Mouse (Mus musculus) embryonic facial prominence, embryonic 11.5 days (tissue): ENCODE data around the gene Olfml3. TPM values are rescaled to one million over a fixed set of nuclear protein-coding genes. Genes with fewer than 3 reads are reported as not detected.

Experiments used
- ATAC-seq: fragments of 200-750 bp; cut with Nextera tagmentation; replicated peaks from 2 replicates; pipeline ENCODE4 v1.8.0; 2017; ENCODE audit warnings: low read depth; ENCODE audit not compliant: insufficient number of reproducible peaks, low FRiP score, low TSS enrichment
- DNase-seq: peaks from one replicate; pipeline ENCODE4 v3.0.0-alpha.2; 2015; ENCODE audit warnings: low spot score
- H3K27ac ChIP-seq: fragments of 300-500 bp; sonication (generic); replicated peaks from 2 replicates; pipeline ENCODE4 v1.5.1; 2014; ENCODE audit warnings: mild to moderate bottlenecking, low read depth, low read length, control low read depth
- H3K27me3 ChIP-seq: fragments of 300-500 bp; sonication (generic); 2 replicates; pipeline ENCODE4 v1.6.1; 2014; ENCODE audit warnings: mild to moderate bottlenecking, low read length, moderate library complexity, mixed read lengths; ENCODE audit not compliant: control insufficient read depth, insufficient read depth
- H3K36me3 ChIP-seq: fragments of 300-500 bp; sonication (generic); replicated peaks from 2 replicates; pipeline ENCODE4 v1.6.1; 2014; ENCODE audit warnings: low read depth, mild to moderate bottlenecking, low read length, moderate library complexity, mixed read lengths; ENCODE audit not compliant: control insufficient read depth, insufficient read depth
- H3K4me1 ChIP-seq: fragments of 300-500 bp; sonication (generic); 2 replicates; pipeline ENCODE4 v1.6.1; 2014; ENCODE audit warnings: low read length, mixed read lengths; ENCODE audit not compliant: control insufficient read depth, insufficient read depth
- H3K4me2 ChIP-seq: fragments of 300-500 bp; sonication (generic); 2 replicates; pipeline ENCODE4 v1.6.1; 2014; ENCODE audit warnings: low read depth, mild to moderate bottlenecking, control low read depth, low read length, moderate library complexity
- H3K4me3 ChIP-seq: fragments of 300-500 bp; sonication (generic); 2 replicates; pipeline ENCODE4 v1.5.1; 2014; ENCODE audit warnings: low read depth, low read length, control low read depth
- H3K9ac ChIP-seq: fragments of 300-500 bp; sonication (generic); replicated peaks from 2 replicates; pipeline ENCODE4 v1.6.1; 2014; ENCODE audit warnings: mild to moderate bottlenecking, control low read depth, low read length
- H3K9me3 ChIP-seq: fragments of 300-500 bp; sonication (generic); replicated peaks from 2 replicates; pipeline ENCODE4 v1.6.1; 2016; ENCODE audit warnings: mild to moderate bottlenecking, low read length, inconsistent platforms, mixed read lengths; ENCODE audit not compliant: control insufficient read depth
- WGBS: fragments of 180-500 bp; shearing (Covaris S2); extraction: QIAGEN DNeasy Blood & Tissue Kit; methylation state at CpG from one replicate; pipeline ENCODE4 v1.1.7; 2014; 5-methylcytosine and 5-hydroxymethylcytosine counted together
- polyA plus RNA-seq: library from polyadenylated mRNA; unstranded; fragments of >200 nt; fragmentation: Nextera tagmentation; extraction: Ambion mirVana; gene quantifications from 2 replicates; pipeline ENCODE4 v1.2.1, GENCODE M21; 2014

Gene Olfml3
- polyA plus RNA-seq, 1 experiment from 2014 or later, result 25.2 TPM

GRCm38 (mm10) chr3:103683966-103684319, 53.9 kb downstream of the Olfml3 start:
- DNase-seq (no peak), ATAC-seq (no peak)
- H3K27me3 ChIP-seq, result no peaks in the 10 kb centered on the region
- H3K9me3 ChIP-seq, result no peaks in the 10 kb centered on the region
- H3K27ac ChIP-seq, result no peak overlapping the region
- H3K4me2 ChIP-seq, result no peak overlapping the region
- H3K9ac ChIP-seq, result no peak overlapping the region
- H3K36me3 ChIP-seq, result no peaks in the 10 kb centered on the region
- H3K4me3 ChIP-seq, result no peak overlapping the region
- 23% methylated on average over 5 of the region's 5 CpGs for WGBS
- no peaks in the 10 kb centered on the region; the same call in 1 of the 2 replicates for H3K4me1 ChIP-seq

- Histone ChIP-seq H3K9me3 (no peaks in the 10 kb centered on the region), H3K4me1 (no peaks in the 10 kb centered on the region; the same call in 1 of the 2 replicates), H3K36me3 (no peaks in the 10 kb centered on the region), H3K9ac (no peak overlapping the region), H3K27me3 (no peaks in the 10 kb centered on the region), H3K27ac (no peak overlapping the region), H3K4me2 (peak overlapping the region; percentile 19), H3K4me3 (0 out of 2 replicates have a peak overlapping the region, but pooled peaks have one; percentile 8)
- 2% methylated on average over 21 of the region's 21 CpGs for WGBS
- DNase-seq, result peak; percentile 4
- ATAC-seq, result no peak
These were observed 54.4 kb downstream of the Olfml3 start for GRCm38 (mm10) chr3:103683234-103683965.

GRCm38 (mm10) chr3:103682473-103682872, 55.3 kb downstream of the Olfml3 start:
- Histone ChIP-seq H3K27ac (no peak overlapping the region), H3K4me3 (no peak overlapping the region), H3K27me3 (no peaks in the 10 kb centered on the region), H3K9ac (no peak overlapping the region), H3K36me3 (no peaks in the 10 kb centered on the region), H3K9me3 (no peaks in the 10 kb centered on the region), H3K4me1 (no peaks in the 10 kb centered on the region; the same call in 1 of the 2 replicates), H3K4me2 (no peak overlapping the region)
- 55% methylated on average over 4 of the region's 4 CpGs for WGBS
- no peak for ATAC-seq
- DNase-seq, result no peak

GRCm38 (mm10) chr3:103678811-103679210, 59.0 kb downstream of the Olfml3 start:
- WGBS, result 23% methylated on average over 6 of the region's 6 CpGs
- no peak overlapping the region for H3K9ac ChIP-seq
- H3K27me3 ChIP-seq, result no peaks in the 10 kb centered on the region
- no peaks in the 10 kb centered on the region; the same call in 1 of the 2 replicates for H3K4me1 ChIP-seq
- H3K4me2 ChIP-seq, result no peak overlapping the region
- no peaks in the 10 kb centered on the region for H3K9me3 ChIP-seq
- no peak overlapping the region for H3K4me3 ChIP-seq
- no peak for DNase-seq
- H3K36me3 ChIP-seq, result no peaks in the 10 kb centered on the region
- ATAC-seq, result no peak
- H3K27ac ChIP-seq, result no peak overlapping the region

- Histone ChIP-seq H3K9me3 (no peaks in the 10 kb centered on the region), H3K9ac (no peak overlapping the region), H3K27me3 (no peaks in the 10 kb centered on the region), H3K4me1 (no peaks in the 10 kb centered on the region), H3K27ac (no peak overlapping the region), H3K36me3 (no peaks in the 10 kb centered on the region), H3K4me2 (no peak overlapping the region), H3K4me3 (no peak overlapping the region)
- WGBS, result 47% methylated on average over 7 of the region's 7 CpGs
- DNase-seq (no peak), ATAC-seq (no peak)
These were observed 65.1 kb downstream of the Olfml3 start for GRCm38 (mm10) chr3:103672716-103673115.

Other genes starting within 250 kb of the Olfml3 start
- 3.2 and 4.5 TPM in 2 replicates for gene Syt6, start 162.8 kb downstream of the Olfml3 start, polyA plus RNA-seq
- gene Atg4a-ps, start 91.9 kb downstream of the Olfml3 start, polyA plus RNA-seq, result 0.29 TPM in 1 of 2 replicates, not detected in the other
- gene Gm10964, start 1.4 kb upstream of the Olfml3 start, polyA plus RNA-seq, result not detected in 2 replicates
- gene Hipk1, start 53.6 kb upstream of the Olfml3 start, polyA plus RNA-seq, result 13.8 TPM in 2 replicates
- gene Dclre1b, start 71.4 kb upstream of the Olfml3 start, polyA plus RNA-seq, result 38.2 and 40.3 TPM in 2 replicates
- 22.8 and 26.5 TPM in 2 replicates for gene Ap4b1, start 71.5 kb upstream of the Olfml3 start, polyA plus RNA-seq
- 0.24 TPM in 1 of 2 replicates, not detected in the other for gene Gm43064, start 71.6 kb upstream of the Olfml3 start, polyA plus RNA-seq
- gene Bcl2l15, start 94.6 kb upstream of the Olfml3 start, polyA plus RNA-seq, result not detected in 2 replicates
- gene Ptpn22, start 121.8 kb upstream of the Olfml3 start, polyA plus RNA-seq, result 0.28 and 0.43 TPM in 2 replicates
- gene Rsbn1, start 176.1 kb upstream of the Olfml3 start, polyA plus RNA-seq, result 19.5 and 20.6 TPM in 2 replicates
- gene Phtf1, start 230.1 kb upstream of the Olfml3 start, polyA plus RNA-seq, result 49.0 and 53.2 TPM in 2 replicates